Mouse (Mus musculus) megakaryocyte, embryonic 14.5 days (primary cell): ENCODE measurements around the gene Plekho2.

Experiments used
- FLI1 ChIP-seq: IDR thresholded peaks from 2 replicates; pipeline ENCODE4 v1.6.1; 2012; ENCODE audit warnings: low read length, inconsistent platforms, mixed read lengths
- GATA1 ChIP-seq: IDR thresholded peaks from 3 replicates; pipeline ENCODE4 v1.6.1; 2012; ENCODE audit warnings: mixed read lengths, low read length, inconsistent platforms, borderline replicate concordance

- TF ChIP-seq GATA1 (no peak), FLI1 (no peak)
These were observed 10.3 kb downstream of the Plekho2 start for GRCm38 (mm10) chr9:65569491-65569971.
